Mouse (Mus musculus) T-cell, adult 2 months (primary cell): ENCODE data around the gene Carf.
"Not testable (repeated sequence)": the region's sequence is repeated elsewhere in the genome, so short reads cannot be mapped to it uniquely, and the experiment has no call there.

ENCODE experiments used
- DNase-seq: peaks from one replicate; pipeline ENCODE4 v3.0.0; 2022; ENCODE audit warnings: low spot score

Gene Carf

DNA sequence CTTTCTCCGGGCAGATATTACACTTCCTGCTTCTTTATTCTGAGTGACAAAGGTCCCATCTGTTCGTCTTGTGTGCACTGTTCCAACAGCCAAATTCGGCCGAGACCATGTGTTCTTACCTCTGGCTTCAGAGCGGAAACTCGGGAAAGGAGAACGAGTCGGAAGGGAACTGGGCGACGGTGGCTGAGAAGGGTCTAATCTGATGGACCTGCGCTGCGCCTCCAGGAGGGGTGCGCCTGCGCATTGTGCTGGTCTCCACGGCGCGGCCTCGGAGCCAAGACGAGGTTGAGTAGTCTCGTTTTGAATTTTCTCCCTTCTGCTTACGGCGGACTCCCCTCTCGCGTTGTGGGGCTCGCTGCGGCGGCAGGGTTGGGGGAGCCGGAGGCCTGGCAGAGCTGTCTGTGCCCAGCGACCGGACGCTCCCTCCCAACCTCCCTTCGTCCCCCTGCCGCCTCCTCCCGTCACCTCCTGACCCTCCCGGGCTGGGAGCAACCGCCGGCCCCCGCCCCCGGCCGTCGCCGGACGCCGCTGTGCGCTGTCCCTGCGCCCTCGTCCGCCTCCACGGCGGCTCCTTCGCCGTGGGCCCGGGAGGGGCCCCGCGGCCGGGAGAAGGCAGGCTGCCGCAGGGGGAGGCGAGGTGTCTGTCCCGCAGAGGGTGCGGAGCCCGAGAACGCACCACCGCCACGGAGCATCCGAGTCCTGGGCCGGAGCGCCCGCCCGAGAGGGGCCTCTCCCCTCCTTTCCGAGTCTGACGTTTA lies at the start of gene Carf, which contains the start of gene Wdr12:
TSS of gene Carf (plus strand) at position 224 of the 758 bp plus-strand sequence.
TSS of gene Wdr12 (minus strand) at position 622 of the 758 bp plus-strand sequence.
- peak; percentile 96 for DNase-seq

DNA sequence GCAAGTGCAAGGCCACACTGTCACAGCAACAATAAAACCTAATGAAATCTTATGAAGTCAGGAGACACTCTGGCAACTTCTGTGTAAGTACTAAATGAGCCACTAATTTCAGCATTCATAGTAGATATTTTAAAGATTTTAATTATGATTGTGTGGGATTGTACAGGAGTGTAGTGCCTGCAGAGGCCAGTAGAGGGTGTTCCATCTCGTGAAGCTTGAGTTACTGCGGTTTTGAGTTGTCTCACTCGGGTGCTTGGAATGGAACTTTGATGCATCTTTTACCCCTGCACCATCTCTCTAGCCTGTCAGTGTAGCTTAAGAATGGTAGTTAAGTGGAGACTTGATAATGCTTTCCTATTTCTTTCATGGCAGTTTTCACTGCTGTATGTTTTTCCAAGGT lies 43.4 kb upstream of the Carf start:
- DNase-seq: peak; percentile 12

DNA sequence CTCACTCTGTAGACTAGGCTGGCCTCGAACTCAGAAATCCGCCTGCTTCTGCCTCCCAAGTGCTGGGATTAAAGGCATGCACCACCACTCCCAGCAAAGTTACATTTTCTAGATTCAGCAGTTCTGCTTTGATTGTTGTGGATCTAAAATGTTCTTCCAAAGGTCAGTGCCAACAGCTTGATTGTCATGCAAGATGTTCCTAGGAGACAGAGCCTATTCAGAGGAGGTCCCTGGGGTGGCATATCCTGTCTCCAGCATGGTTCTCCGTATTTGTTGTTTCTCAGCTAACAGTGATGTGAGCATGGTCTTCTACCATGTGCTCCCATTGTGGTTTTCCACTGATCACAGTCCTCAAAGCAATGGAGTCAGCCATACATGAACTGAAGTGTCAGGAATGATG lies 41.7 kb upstream of the Carf start:
- no peak for DNase-seq

DNA sequence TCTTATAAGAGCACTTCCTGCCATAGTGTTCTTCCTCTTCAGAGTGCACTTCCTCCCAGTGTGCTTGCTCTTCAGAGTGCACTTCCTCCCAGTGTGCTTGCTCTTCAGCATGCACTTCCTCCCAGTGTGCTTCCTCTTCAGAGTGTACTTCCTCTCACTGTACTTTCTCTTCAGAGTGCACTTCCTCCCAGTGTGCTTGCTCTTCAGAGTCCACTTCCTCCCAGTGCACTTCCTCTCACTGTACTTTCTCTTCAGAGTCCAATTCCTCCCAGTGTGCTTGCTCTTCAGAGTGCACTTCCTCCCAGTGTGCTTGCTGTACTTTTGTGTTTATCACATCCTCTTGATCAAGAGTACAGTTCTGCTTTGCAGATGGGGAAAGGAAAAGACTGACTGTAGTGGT lies 27.3 kb upstream of the Carf start:
- DNase-seq: peak; percentile 55

DNA sequence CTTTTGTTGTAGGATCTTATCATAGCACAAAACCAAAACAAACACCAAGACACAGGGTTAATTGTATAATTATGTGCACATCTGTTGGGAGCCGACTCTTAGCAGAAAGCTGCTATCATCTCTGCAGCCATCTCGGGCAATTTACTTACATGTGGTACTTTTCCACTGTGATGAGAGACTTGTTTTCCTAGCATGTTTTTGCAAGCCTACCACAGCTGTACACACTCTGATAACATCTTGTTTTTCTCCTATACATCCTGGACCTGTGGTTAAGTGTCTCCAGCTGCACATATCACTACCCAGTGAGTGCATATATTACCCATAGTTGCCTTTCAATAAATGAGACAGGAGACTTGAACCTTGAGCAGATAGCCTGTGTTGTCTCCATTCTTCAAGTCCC lies 23.1 kb upstream of the Carf start:
- peak; percentile 49 for DNase-seq

DNA sequence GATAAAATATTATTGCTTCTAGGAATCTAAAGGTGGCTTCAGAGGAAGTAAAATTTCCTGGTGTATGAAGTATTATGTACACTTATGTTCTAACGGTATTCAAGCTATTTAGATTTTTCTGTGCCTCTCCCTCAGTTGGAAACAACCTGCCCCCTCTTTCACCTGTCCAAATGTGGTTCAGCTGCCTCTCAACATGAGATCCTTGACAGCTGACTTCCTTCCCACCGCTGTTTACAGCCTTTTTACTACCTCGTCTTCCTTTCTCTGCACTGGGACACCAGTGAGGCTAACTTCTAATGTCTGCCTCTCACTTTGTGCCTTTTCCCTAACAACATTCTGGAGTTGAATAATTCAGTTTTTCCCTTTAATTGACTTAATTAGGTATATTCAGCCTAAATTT lies 22.5 kb upstream of the Carf start:
- no peak for DNase-seq

DNA sequence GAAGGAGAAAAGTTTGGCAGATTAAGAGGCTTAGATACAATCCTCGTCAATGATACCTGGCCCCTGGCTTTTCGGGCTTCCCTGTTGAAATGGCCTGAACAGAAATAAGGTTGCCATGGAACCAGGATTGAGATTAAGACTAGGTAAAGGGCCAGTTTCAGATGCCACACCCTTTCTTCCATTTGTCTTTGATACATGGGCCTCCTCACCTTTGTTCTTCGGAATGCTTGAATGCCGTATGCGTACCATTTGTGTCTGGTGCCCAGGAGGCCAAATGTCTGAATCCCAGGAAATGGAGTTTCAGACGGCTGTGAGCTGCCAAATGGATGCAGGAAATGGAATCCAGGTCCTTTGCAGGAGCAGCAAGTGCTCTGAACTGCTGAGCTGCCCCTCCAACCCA lies 21.6 kb upstream of the Carf start:
- no peak for DNase-seq

DNA sequence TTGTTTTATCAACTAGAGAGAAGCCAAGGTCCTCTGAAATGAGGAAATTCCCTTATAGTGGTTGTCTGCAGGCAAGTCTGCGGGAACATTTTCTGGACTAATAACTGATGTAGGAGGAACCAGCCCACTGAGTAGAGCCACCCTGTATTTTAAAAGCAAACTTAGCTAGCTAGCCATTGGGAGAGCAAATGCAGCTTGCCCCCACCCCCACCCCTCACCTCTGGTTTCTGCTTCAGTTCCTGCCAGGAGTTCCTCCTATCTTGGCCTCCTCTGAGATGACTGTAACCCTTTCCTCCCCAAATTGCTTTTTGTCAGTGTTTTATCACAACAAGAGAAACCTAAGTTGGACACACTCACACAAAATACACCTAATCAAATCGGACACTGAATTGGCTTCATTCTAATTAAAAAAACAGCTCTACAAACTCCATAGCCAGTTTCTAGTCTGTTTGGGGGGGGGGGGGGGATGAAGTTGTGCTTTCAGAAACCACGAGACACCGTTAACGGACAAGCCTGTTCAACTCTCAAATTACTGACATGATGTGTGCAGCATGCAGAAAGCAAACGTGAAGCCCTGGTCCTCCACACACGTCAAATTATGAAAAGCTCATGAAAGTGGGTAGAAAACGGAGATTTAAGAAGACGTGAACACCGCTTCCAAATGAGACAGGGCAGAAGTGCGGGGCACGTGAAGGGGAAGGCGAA lies 1.3 kb upstream of the Carf start:
- DNase-seq: no peak

DNA sequence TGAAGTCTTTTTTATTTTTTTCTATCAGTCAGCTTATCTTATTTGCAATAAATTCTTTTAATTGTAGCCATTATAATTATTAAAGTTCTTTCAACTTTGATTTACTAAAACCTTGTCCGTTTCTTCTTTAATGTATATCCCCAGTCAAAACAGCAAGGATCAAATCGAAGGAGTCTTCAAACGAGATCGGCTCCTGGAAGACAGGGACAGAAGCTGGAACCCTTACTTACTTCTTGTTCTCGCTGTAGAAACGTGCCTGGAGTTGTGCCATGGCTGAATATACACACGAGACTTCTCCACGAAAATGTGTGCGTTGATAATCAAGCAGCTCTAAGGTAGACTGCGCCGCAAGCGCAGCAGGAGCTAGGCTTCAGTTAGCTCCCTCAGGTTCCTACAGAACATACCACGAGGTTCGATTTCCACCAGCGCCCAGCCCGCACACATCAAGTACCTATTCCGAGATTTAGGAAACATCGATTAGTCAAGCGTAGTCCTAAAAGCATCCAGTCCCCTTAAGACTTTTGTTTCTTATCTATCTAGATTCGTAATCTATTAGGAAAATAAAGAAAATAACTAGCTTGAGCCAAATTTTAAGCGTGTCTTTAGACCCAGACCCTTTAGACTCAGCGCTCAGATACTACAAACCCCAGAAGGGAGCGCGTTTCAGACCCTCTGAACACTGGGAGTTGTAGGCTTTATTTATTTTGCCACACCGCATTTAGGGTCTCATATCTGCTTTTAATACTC lies 597 bp upstream of the Carf start:
- peak; percentile 75 for DNase-seq

DNA sequence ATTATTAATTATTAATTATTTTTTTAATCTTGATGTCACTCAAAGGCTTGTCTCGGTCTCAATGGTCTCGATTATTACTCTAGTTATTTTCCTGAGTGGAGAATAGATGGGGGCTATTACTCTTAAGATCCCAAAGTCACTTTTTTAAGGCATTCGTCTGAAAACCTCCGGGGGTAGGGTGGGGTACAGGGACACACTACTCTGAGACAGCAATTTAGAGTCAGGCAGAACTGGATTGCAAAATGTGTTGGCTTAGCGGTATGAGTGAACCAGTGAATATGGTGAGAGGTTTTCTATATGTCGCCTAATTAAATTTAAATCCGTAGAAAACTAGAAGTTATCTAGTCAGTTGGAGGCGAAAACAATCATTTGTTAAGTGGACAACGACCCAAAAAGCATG lies 792 bp downstream of the Carf start:
- no peak for DNase-seq

DNA sequence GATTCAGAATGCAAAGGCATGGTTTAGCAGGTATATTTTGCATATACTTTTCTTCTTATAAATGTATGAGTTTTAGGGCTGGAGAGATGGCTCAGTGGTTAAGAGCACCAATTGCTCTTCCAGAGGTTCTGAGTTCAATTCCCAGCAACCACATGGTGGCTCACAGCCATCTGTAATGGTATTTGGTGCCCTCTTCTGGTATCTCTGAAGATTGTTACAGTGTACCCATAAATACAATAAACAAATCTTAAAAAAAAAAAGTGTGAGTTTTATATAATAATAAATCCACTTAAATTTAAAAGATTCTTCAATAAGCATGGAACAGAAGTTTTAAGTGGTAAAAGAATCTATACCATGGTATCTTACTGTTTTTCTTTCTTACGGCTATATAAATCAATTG lies 6.5 kb downstream of the Carf start:
- no peak for DNase-seq

DNA sequence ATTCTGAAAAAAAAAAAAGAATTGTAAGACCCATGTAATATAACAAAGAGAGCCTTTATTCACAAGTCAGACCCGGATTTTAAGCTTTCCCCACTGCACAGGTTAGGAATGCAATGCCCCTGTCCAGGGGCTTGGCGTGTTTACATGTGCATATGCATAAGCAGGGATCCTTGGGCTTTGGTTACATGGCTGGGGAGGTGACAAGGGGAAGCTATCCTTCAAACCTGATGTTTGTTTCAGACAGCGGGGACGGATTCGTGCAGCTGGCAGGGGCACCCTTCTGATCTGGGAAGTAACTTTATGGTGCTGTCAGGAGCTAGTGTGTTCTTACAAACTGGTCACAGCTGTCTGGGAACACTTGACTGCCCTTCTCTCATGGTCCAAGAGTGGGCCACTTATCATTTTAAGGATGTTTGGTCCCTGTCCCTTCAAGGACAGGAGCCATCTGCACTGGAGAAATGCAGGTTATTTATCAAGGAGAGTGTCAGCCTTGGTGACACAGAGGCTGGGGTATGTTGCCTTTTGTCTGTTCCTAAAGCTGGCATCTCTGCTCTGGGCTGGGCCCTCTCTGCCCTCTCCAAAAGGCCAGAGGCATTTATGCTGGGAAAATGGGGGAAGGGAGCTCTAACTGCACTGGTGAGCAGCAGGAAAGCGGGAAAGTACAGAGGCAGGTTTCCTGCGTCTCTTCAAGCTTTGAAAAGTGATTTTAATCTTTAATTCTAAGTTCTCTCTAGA lies 19.8 kb downstream of the Carf start:
- DNase-seq: no peak

DNA sequence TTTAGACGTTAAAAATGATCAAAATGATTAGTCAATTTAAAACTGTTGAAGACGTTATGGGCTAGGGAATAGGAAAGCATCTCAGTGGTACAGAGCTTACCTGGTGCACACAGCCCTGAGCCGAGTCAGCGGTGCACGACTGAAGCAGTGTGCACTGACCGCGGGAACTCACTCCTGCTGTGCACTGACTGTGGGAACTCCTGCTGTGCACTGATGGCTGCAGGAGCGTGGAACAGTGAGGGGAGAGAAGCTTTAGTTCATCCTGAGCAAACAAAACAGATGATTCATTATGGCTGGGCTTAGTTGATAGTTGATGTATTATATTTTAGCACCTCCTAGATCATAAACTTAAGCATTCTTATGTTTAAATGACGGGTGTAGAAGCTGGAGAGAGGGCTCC lies 39.3 kb downstream of the Carf start:
- no peak for DNase-seq

DNA sequence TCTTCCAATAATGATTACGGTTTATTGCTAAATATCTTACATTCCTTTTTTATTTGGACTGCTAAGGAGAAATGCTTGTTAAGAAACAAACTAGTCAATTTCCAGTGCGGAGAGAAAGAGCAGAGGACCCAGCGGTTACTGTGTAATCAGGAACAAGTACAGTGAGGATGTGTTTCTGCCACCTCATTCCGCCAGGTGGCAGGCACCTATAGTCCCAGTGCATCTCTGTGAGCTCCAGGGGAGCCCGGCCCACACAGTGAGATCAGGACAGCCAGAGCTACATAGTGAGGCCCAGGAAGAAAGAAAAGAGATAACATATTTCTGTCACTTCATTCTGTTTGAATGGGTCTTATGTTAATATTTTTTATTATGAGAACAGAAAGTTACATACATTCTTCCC lies 54.7 kb downstream of the Carf start:
- DNase-seq: no peak

DNA sequence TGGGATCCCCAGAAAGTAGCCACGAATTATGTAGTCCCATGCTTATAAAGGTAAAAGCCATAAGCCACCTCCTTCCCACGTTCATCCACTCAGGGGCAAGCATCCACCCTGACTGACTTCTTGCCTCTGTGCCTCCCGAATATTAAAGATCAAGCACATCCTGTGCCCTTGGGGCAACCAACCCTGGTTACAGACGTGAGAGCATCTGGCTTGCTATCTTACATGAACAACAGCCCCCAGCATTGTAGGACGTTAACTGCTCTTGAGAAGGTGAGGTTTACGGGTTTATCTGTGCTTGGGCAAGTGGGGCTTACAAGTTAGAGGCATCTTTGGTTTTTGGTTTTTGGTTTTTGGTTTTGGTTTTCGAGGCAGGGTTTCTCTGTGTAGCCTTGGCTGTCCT lies 58.6 kb downstream of the Carf start:
- DNase-seq: no peak

DNA sequence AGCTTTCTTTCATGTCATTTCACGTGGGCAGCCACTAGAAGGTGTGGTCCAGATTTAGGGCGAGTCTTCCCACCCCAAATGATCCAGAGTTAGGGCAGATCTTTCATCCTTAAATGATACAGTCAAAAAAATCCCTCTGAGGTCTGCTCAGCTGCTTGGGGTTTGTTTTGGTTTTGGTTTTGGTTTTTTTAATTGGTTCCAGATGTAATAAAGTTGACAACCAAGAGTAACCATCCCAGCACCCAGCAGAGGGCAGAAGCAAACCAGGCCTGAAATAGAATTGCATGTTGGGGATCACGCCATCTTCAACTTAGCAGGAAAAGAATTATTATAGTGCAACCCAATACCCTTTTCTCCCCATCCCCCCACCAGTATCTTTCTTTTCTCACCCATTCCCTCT lies 60.4 kb downstream of the Carf start:
- DNase-seq: peak; percentile 75

DNA sequence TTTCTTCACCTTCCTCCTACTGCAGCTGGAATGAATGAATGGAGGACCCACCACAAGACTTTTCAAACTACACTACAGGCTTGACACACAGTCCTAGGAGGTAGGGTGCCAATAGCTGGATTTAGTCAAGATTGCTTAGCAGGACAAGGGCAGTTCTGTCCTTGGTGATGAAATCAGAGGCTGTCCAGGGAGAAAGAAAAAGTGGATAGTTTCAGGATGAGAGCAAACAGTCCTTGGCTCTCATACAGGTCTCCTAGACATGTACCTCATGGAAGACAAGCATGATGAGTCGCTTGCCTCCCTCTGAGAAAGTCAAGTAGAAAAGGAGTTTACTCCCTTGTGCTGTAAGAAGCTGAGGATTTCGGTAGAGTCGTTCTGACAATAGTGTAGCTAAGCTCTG lies 65.6 kb downstream of the Carf start:
- DNase-seq: no peak

DNA sequence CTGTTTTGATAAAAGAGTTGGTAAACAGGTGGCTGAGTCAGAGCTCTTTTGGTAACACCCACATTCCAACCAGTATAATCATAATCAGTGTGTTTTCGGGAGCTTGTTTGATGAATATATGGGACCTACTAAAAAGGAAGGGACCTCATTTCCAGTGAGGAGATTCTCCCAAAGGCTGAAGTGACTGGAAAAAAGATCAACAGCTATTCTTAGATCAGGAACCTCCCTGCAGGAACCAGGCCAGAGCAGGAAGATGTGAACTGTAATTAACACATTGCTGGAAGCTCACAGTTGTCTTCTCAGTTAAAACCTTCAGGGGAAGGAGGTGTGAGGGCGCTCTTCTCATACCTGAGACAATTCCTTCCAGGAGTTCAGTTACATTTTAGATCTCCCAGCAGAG lies 71.6 kb downstream of the Carf start:
- no peak for DNase-seq

DNA sequence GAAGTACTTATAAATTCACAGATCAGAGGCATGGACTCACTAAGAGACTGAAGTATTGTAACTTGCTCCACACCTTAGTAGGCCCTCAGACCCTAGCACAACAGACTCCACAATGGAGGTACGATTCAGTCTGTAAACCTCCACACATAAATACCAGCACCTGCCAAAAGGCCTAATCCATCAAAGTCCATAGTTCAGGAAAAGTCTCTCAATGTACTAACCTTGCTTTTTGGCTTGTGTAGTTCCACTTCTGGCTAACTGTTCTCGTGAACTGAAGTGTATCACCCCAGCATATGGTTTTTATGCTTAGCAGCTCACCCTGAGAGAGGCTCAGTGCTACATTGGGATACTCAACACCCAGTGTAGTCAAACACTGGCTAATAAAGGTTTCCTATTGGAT lies 72.2 kb downstream of the Carf start:
- no peak for DNase-seq

DNA sequence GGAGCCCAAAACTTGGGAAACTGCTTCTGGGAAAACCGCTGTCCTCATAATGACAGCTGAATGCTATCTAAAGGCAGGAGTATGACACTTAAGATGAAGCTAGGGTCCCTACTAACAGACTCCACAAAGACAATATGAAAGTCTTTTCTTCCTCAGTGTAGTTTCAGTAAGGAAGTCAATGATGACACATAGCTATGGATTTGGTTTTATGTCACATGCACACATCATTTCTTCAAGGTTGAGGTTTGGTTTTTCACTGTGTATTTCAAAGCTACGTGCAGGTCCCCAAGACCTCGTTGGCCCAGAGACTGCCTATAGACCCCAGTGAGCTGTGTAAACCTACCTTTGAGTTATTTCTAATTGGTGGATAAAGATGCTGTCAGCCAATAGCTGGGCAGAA lies 75.1 kb downstream of the Carf start:
- DNase-seq: no peak

DNA sequence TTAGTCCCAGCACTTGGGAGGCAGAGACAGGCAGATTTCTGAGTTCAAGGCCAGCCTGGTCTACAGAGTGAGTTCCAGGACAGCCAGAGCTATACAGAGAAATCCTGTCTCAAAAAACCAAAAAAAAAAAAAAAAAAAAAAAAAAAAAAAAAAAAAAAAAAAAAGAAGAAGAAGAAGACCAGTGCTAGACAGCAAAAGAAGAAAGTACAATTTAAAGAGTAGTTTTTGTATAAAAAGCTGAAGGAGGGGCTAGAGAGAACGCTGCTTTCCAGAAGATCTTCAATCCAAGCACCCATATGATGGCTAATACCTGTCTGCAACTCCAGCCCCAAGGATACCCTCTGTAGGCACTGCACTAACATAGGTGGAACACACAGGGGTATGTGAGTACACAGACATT lies 79.8 kb downstream of the Carf start:
- DNase-seq: not testable (repeated sequence)

DNA sequence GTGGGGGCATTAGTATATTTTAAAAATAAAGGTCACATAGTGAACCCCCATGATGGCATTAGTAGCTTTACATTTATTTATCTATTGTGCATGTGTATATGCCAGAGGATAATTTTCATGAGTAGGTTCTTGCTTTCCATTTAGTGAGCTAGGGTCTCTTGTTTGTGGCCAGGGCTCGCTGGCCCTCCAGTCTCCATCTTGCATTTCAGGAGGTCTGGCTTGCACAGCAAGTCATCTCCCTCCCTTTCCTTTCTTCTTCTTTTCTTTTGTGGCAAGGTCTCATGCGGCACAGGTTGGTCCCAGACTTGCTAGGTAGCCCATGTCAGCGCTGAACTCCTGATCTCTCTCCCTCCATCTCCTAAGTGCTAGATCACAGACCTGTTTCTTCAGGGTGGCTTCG lies 81.3 kb downstream of the Carf start:
- no peak for DNase-seq
